Mouse (Mus musculus): ENCODE measurements around the gene Gnptg.
"Not testable (repeated sequence)": the region's sequence is repeated elsewhere in the genome, so short reads cannot be mapped to it uniquely, and the experiment has no call there.

Gene Gnptg

GRCm38 (mm10) chr17:25243131-25243780, 3.3 kb upstream of the Gnptg start:
- DNase-seq = no peak

- no peak for DNase-seq
Observed at GRCm38 (mm10) chr17:25235635-25236034, 4.3 kb downstream of the Gnptg start.

GRCm38 (mm10) chr17:25231621-25232020, 8.3 kb downstream of the Gnptg start:
- not testable (repeated sequence) for DNase-seq

- DNase-seq = no peak
Observed at GRCm38 (mm10) chr17:25230700-25231099, 9.2 kb downstream of the Gnptg start.

- DNase-seq = not testable (repeated sequence)
Observed at GRCm38 (mm10) chr17:25230014-25230655, 9.8 kb downstream of the Gnptg start.

- DNase-seq = no peak
Observed at GRCm38 (mm10) chr17:25227991-25228390, 11.9 kb downstream of the Gnptg start.

GRCm38 (mm10) chr17:25225659-25226058, 14.3 kb downstream of the Gnptg start:
- DNase-seq = no peak

- no peak for DNase-seq
Observed at GRCm38 (mm10) chr17:25224586-25225222, 15.2 kb downstream of the Gnptg start.

- DNase-seq = no peak
Observed at GRCm38 (mm10) chr17:25222951-25223601, 16.8 kb downstream of the Gnptg start.

- DNase-seq = peak; percentile 19
Observed at GRCm38 (mm10) chr17:25222504-25222940, 17.4 kb downstream of the Gnptg start.

GRCm38 (mm10) chr17:25221821-25222503, 18.0 kb downstream of the Gnptg start:
- peak; percentile 53 for DNase-seq

- DNase-seq = no peak
Observed at GRCm38 (mm10) chr17:25220746-25221145, 19.2 kb downstream of the Gnptg start.

GRCm38 (mm10) chr17:25219492-25220295, 20.2 kb downstream of the Gnptg start:
- no peak for DNase-seq

GRCm38 (mm10) chr17:25218967-25219366, 21.0 kb downstream of the Gnptg start:
- DNase-seq = no peak

- DNase-seq = no peak
Observed at GRCm38 (mm10) chr17:25215431-25215830, 24.5 kb downstream of the Gnptg start.

GRCm38 (mm10) chr17:25211705-25212104, 28.2 kb downstream of the Gnptg start:
- DNase-seq = no peak

- no peak for DNase-seq
Observed at GRCm38 (mm10) chr17:25210680-25211466, 29.1 kb downstream of the Gnptg start.

- DNase-seq = no peak
Observed at GRCm38 (mm10) chr17:25210006-25210405, 29.9 kb downstream of the Gnptg start.

- no peak for DNase-seq
Observed at GRCm38 (mm10) chr17:25202401-25202800, 37.5 kb downstream of the Gnptg start.

- no peak for DNase-seq
Observed at GRCm38 (mm10) chr17:25189091-25189490, 50.8 kb downstream of the Gnptg start.

All from retina, postnatal 1 day (tissue).